Mouse (Mus musculus) midbrain, postnatal 0 days (tissue): Measurements from ENCODE around the gene Gm973. TPM values are rescaled to one million over a fixed set of nuclear protein-coding genes. Genes with fewer than 3 reads are reported as not detected.

ENCODE experiments used
- ATAC-seq: fragments of 200-750 bp; cut with Nextera tagmentation; 2 replicates; pipeline ENCODE4 v1.8.0; 2017; ENCODE audit warnings: moderate number of reproducible peaks, mild to moderate bottlenecking, moderate TSS enrichment, moderate library complexity; ENCODE audit not compliant: low FRiP score
- DNase-seq: peaks from one replicate; pipeline ENCODE4 v3.0.0-alpha.2; 2015; ENCODE audit warnings: low spot score
- H3K27ac ChIP-seq: fragments of 300-500 bp; sonication (generic); 2 replicates; pipeline ENCODE4 v1.5.1; 2014; ENCODE audit warnings: low read depth, mild to moderate bottlenecking, low read length, mixed read lengths
- H3K27me3 ChIP-seq: fragments of 300-500 bp; sonication (generic); 2 replicates; pipeline ENCODE4 v1.6.1; 2014; ENCODE audit warnings: low read length, control low read depth, mixed read lengths; ENCODE audit not compliant: insufficient read depth
- H3K36me3 ChIP-seq: fragments of 300-500 bp; sonication (generic); 2 replicates; pipeline ENCODE4 v1.6.1; 2014; ENCODE audit warnings: low read length, control low read depth, mixed read lengths; ENCODE audit not compliant: insufficient read depth
- H3K4me1 ChIP-seq: fragments of 300-500 bp; sonication (generic); 2 replicates; pipeline ENCODE4 v1.6.1; 2014; ENCODE audit warnings: mild to moderate bottlenecking, control low read depth, antibody characterized with exemption, low read length, mixed read lengths; ENCODE audit not compliant: insufficient read depth
- H3K4me2 ChIP-seq: fragments of 300-500 bp; sonication (generic); 2 replicates; pipeline ENCODE4 v1.6.1; 2014; ENCODE audit warnings: low read depth, mild to moderate bottlenecking, low read length, mixed read lengths; ENCODE audit not compliant: poor library complexity, severe bottlenecking
- H3K4me3 ChIP-seq: fragments of 300-500 bp; sonication (generic); 2 replicates; pipeline ENCODE4 v1.5.1; 2014; ENCODE audit warnings: low read depth, mild to moderate bottlenecking, low read length, moderate library complexity
- H3K9ac ChIP-seq: fragments of 300-500 bp; sonication (generic); replicated peaks from 2 replicates; pipeline ENCODE4 v1.6.1; 2014; ENCODE audit warnings: mild to moderate bottlenecking, low read length, moderate library complexity, mixed read lengths; ENCODE audit not compliant: poor library complexity, severe bottlenecking
- H3K9me3 ChIP-seq: fragments of 300-500 bp; sonication (generic); 2 replicates; pipeline ENCODE4 v1.6.1; 2016; ENCODE audit warnings: low read length, control low read depth
- CTCF ChIP-seq: IDR thresholded peaks from 2 replicates; pipeline ENCODE4 v1.5.1; 2016; ENCODE audit warnings: antibody characterized with exemption, mild to moderate bottlenecking
- WGBS: fragments of 180-500 bp; shearing (Covaris S2); extraction: QIAGEN DNeasy Blood & Tissue Kit; methylation state at CpG from one replicate; pipeline ENCODE4 v1.1.7; 2014; 5-methylcytosine and 5-hydroxymethylcytosine counted together
- polyA plus RNA-seq: library from polyadenylated mRNA; unstranded; fragments of >200 nt; fragmentation: Nextera tagmentation; extraction: Ambion mirVana; gene quantifications from 2 replicates; pipeline ENCODE4 v1.2.1, GENCODE M21; 2015
- total RNA-seq: library from RNA; depleted of rRNA; stranded (reverse); fragments of >200 nt; gene quantifications from 2 replicates; pipeline ENCODE4 v1.2.3, GENCODE M21; 2014

Gene Gm973
- total and polyA plus RNA-seq, 2 experiments from 2014 or later = 7.5 to 15.0 TPM

GRCm38 (mm10) chr1:59567521-59567920 is 51.5 kb downstream of the Gm973 start:
- Histone ChIP-seq H3K4me2 (no peak overlapping the region), H3K4me3 (no peak overlapping the region), H3K27me3 (no peaks in the 10 kb centered on the region), H3K9me3 (no peaks in the 10 kb centered on the region), H3K27ac (no peak overlapping the region), H3K36me3 (no peaks in the 10 kb centered on the region), H3K9ac (no peak overlapping the region), H3K4me1 (no peaks in the 10 kb centered on the region)
- 90% methylated on average over 4 of the region's 4 CpGs for WGBS
- ATAC-seq (no peak), DNase-seq (no peak)
- no peak for TF ChIP-seq CTCF

- Histone ChIP-seq H3K4me1 (no peaks in the 10 kb centered on the region), H3K4me3 (no peak overlapping the region)
These were observed 52.2 kb downstream of the Gm973 start for GRCm38 (mm10) chr1:59568283-59568682.

GRCm38 (mm10) chr1:59569301-59569700 is 53.2 kb downstream of the Gm973 start:
- TF ChIP-seq CTCF = no peak
- no peak overlapping the region for H3K4me3 ChIP-seq
- no peaks in the 10 kb centered on the region for H3K27me3 ChIP-seq
- H3K9me3 ChIP-seq = no peaks in the 10 kb centered on the region
- H3K9ac ChIP-seq = no peak overlapping the region
- no peaks in the 10 kb centered on the region for H3K36me3 ChIP-seq
- H3K4me1 ChIP-seq = peaks cover 6% of the 10 kb centered on the region; the same call in 1 of the 2 replicates
- ATAC-seq (no peak), DNase-seq (no peak)
- no peak overlapping the region for H3K27ac ChIP-seq
- WGBS = 88% methylated on average over 5 of the region's 5 CpGs
- H3K4me2 ChIP-seq = no peak overlapping the region

More at GRCm38 (mm10) chr1:59568283-59568682, 52.2 kb downstream of the Gm973 start:
- no peaks in the 10 kb centered on the region for H3K9me3 ChIP-seq
- no peak overlapping the region for H3K9ac ChIP-seq
- no peak for DNase-seq
- H3K36me3 ChIP-seq = no peaks in the 10 kb centered on the region
- no peak for TF ChIP-seq CTCF
- no peak for ATAC-seq
- no peak overlapping the region for H3K4me2 ChIP-seq
- no peaks in the 10 kb centered on the region for H3K27me3 ChIP-seq
- H3K27ac ChIP-seq = no peak overlapping the region
- WGBS = 98% methylated on average over 1 of the region's 1 CpGs

GRCm38 (mm10) chr1:59570767-59571166 is 54.7 kb downstream of the Gm973 start:
- WGBS = 88% methylated on average over 4 of the region's 4 CpGs
- Histone ChIP-seq H3K27me3 (no peaks in the 10 kb centered on the region), H3K9ac (no peak overlapping the region), H3K36me3 (no peaks in the 10 kb centered on the region), H3K4me2 (no peak overlapping the region), H3K9me3 (no peaks in the 10 kb centered on the region), H3K27ac (no peak overlapping the region), H3K4me1 (peaks cover 8% of the 10 kb centered on the region; the same call in 1 of the 2 replicates), H3K4me3 (no peak overlapping the region)
- TF ChIP-seq CTCF = no peak
- ATAC-seq = no peak
- no peak for DNase-seq

- Histone ChIP-seq H3K4me2 (no peak overlapping the region), H3K27me3 (no peaks in the 10 kb centered on the region), H3K4me1 (peaks cover 8% of the 10 kb centered on the region; the same call in 1 of the 2 replicates), H3K4me3 (no peak overlapping the region), H3K36me3 (no peaks in the 10 kb centered on the region), H3K27ac (no peak overlapping the region), H3K9me3 (no peaks in the 10 kb centered on the region), H3K9ac (no peak overlapping the region)
- WGBS = 85% methylated on average over 3 of the region's 3 CpGs
- ATAC-seq (no peak), DNase-seq (no peak)
- TF ChIP-seq CTCF = no peak
These were observed 55.4 kb downstream of the Gm973 start for GRCm38 (mm10) chr1:59571502-59571901.

- Histone ChIP-seq H3K27me3 (no peaks in the 10 kb centered on the region), H3K4me2 (no peak overlapping the region), H3K9me3 (no peaks in the 10 kb centered on the region), H3K9ac (no peak overlapping the region), H3K4me1 (peaks cover 8% of the 10 kb centered on the region; the same call in 1 of the 2 replicates), H3K36me3 (no peaks in the 10 kb centered on the region), H3K4me3 (no peak overlapping the region), H3K27ac (peak overlapping the region; percentile 73; the same call in 1 of the 2 replicates)
- ATAC-seq (peak; percentile 45), DNase-seq (no peak)
- TF ChIP-seq CTCF = no peak
- 56% methylated on average over 3 of the region's 3 CpGs for WGBS
These were observed 57.8 kb downstream of the Gm973 start for GRCm38 (mm10) chr1:59573843-59574242.
